Mouse (Mus musculus) lung, postnatal 0 days (tissue): Measurements from ENCODE around the gene Rp9. TPM values are rescaled to one million over a fixed set of nuclear protein-coding genes. Genes with fewer than 3 reads are reported as not detected.
A peak's percentile ranks its signal among the peaks of the same experiment; 100 is the strongest.
"Not testable (repeated sequence)": the region's sequence is repeated elsewhere in the genome, so short reads cannot be mapped to it uniquely, and the experiment has no call there.

Source experiments
- ATAC-seq: fragments of 200-750 bp; cut with Nextera tagmentation; 2 replicates; pipeline ENCODE4 v1.8.0; 2017; ENCODE audit warnings: moderate library complexity
- DNase-seq: peaks from one replicate; pipeline ENCODE4 v3.0.0-alpha.2; 2016; ENCODE audit warnings: low spot score
- H3K27ac ChIP-seq: fragments of 300-500 bp; sonication (generic); 2 replicates; pipeline ENCODE4 v1.5.1; 2014; ENCODE audit warnings: antibody characterized with exemption, mild to moderate bottlenecking, low read length, mixed read lengths
- H3K27me3 ChIP-seq: fragments of 300-500 bp; sonication (generic); replicated peaks from 2 replicates; pipeline ENCODE4 v1.6.1; 2014; ENCODE audit warnings: low read length, mixed read lengths; ENCODE audit not compliant: insufficient read depth
- H3K36me3 ChIP-seq: fragments of 300-500 bp; sonication (generic); 2 replicates; pipeline ENCODE4 v1.6.1; 2014; ENCODE audit warnings: low read length, mixed read lengths; ENCODE audit not compliant: insufficient read depth
- H3K4me1 ChIP-seq: fragments of 300-500 bp; sonication (generic); 2 replicates; pipeline ENCODE4 v1.6.1; 2014; ENCODE audit warnings: antibody characterized with exemption, low read depth, low read length, mixed read lengths; ENCODE audit not compliant: insufficient read depth
- H3K4me2 ChIP-seq: fragments of 300-500 bp; sonication (generic); replicated peaks from 2 replicates; pipeline ENCODE4 v1.6.1; 2014; ENCODE audit warnings: low read depth, mild to moderate bottlenecking, low read length, moderate library complexity, mixed read lengths
- H3K4me3 ChIP-seq: fragments of 300-500 bp; sonication (generic); 2 replicates; pipeline ENCODE4 v1.5.1; 2014; ENCODE audit warnings: low read depth, low read length
- H3K9ac ChIP-seq: fragments of 300-500 bp; sonication (generic); replicated peaks from 2 replicates; pipeline ENCODE4 v1.6.1; 2014; ENCODE audit warnings: low read depth, mild to moderate bottlenecking
- H3K9me3 ChIP-seq: fragments of 300-500 bp; sonication (generic); 2 replicates; pipeline ENCODE4 v1.6.1; 2016; ENCODE audit warnings: low read length, mixed read lengths
- CTCF ChIP-seq: IDR thresholded peaks from 2 replicates; pipeline ENCODE4 v1.5.1; 2016; ENCODE audit warnings: antibody characterized with exemption, mild to moderate bottlenecking
- EP300 ChIP-seq: IDR thresholded peaks from 2 replicates; pipeline ENCODE4 v1.6.1; 2016; ENCODE audit warnings: antibody characterized with exemption, mild to moderate bottlenecking, control low read depth
- WGBS: fragments of 180-500 bp; shearing (Covaris S2); extraction: QIAGEN DNeasy Blood & Tissue Kit; methylation state at CpG from one replicate; pipeline ENCODE4 v1.1.7; 2014; 5-methylcytosine and 5-hydroxymethylcytosine counted together
- polyA plus RNA-seq: library from polyadenylated mRNA; unstranded; fragments of >200 nt; fragmentation: Nextera tagmentation; extraction: Ambion mirVana; gene quantifications from 2 replicates; pipeline ENCODE4 v1.2.1, GENCODE M21; 2015

Gene Rp9
- polyA plus RNA-seq, 1 experiment from 2014 or later = 68.1 TPM

- Histone ChIP-seq H3K36me3 (no peaks in the 10 kb centered on the region), H3K27ac (no peak overlapping the region), H3K4me3 (no peak overlapping the region), H3K27me3 (no peaks in the 10 kb centered on the region), H3K9me3 (no peaks in the 10 kb centered on the region), H3K9ac (no peak overlapping the region), H3K4me1 (no peaks in the 10 kb centered on the region), H3K4me2 (no peak overlapping the region)
- no peak for TF ChIP-seq CTCF
- ATAC-seq = no peak
- no peak for DNase-seq
- WGBS = 43% methylated on average over 6 of the region's 6 CpGs
These were observed 52.0 kb downstream of the Rp9 start for GRCm38 (mm10) chr9:22417547-22417946.

- no peak for TF ChIP-seq CTCF
- no peak for TF ChIP-seq EP300
- no peaks in the 10 kb centered on the region for H3K36me3 ChIP-seq
- peaks cover 3% of the 10 kb centered on the region; the same call in 1 of the 2 replicates for H3K4me1 ChIP-seq
- H3K27ac ChIP-seq = no peak overlapping the region
- no peak overlapping the region for H3K4me3 ChIP-seq
- 76% methylated on average over 3 of the region's 3 CpGs for WGBS
- H3K4me2 ChIP-seq = no peak overlapping the region
- no peak for ATAC-seq
- no peaks in the 10 kb centered on the region for H3K9me3 ChIP-seq
- no peaks in the 10 kb centered on the region for H3K27me3 ChIP-seq
- DNase-seq = no peak
- H3K9ac ChIP-seq = no peak overlapping the region
These were observed 53.4 kb downstream of the Rp9 start for GRCm38 (mm10) chr9:22416187-22416586.

- no peaks in the 10 kb centered on the region for H3K27me3 ChIP-seq
- peak within 1 kb of the TSS; percentile 34; the same call in 1 of the 2 replicates for H3K9ac ChIP-seq
- peaks cover 3% of the 10 kb centered on the region; the same call in 1 of the 2 replicates for H3K4me1 ChIP-seq
- H3K4me3 ChIP-seq = peak within 1 kb of the TSS; percentile 50
- H3K9me3 ChIP-seq = no peaks in the 10 kb centered on the region
- under 1% methylated on average over 43 of the region's 43 CpGs for WGBS
- H3K4me2 ChIP-seq = peak within 1 kb of the TSS; percentile 81
- DNase-seq (peak; percentile 98), ATAC-seq (peak; percentile 99)
- H3K27ac ChIP-seq = no peak within 1 kb of the TSS
- no peaks in the 10 kb centered on the region for H3K36me3 ChIP-seq
- peak; percentile 99 for TF ChIP-seq CTCF
- TF ChIP-seq EP300 = no peak
These were observed 58.3 kb downstream of the Rp9 start, which contains the start of gene 9530077C05Rik for GRCm38 (mm10) chr9:22411002-22411857. Gene 9530077C05Rik, plus strand, starts transcription at chr9:22411513.

- Histone ChIP-seq H3K36me3 (no peaks in the 10 kb centered on the region), H3K9ac (no peak overlapping the region), H3K9me3 (no peaks in the 10 kb centered on the region), H3K4me1 (peaks cover 3% of the 10 kb centered on the region; the same call in 1 of the 2 replicates), H3K27me3 (no peaks in the 10 kb centered on the region), H3K4me2 (no peak overlapping the region), H3K4me3 (no peak overlapping the region), H3K27ac (no peak overlapping the region)
- ATAC-seq = no peak
- WGBS = 69% methylated on average over 7 of the region's 7 CpGs
- DNase-seq = no peak
- TF ChIP-seq EP300 = no peak
- TF ChIP-seq CTCF = peak; percentile 31
These were observed 60.0 kb downstream of the Rp9 start for GRCm38 (mm10) chr9:22409501-22409900.

GRCm38 (mm10) chr9:22408344-22408743, 61.2 kb downstream of the Rp9 start:
- TF ChIP-seq CTCF = peak; percentile 57
- not testable (repeated sequence) for H3K27ac ChIP-seq, H3K9me3 ChIP-seq, H3K4me1 ChIP-seq, H3K4me3 ChIP-seq, H3K27me3 ChIP-seq, H3K4me2 ChIP-seq, ATAC-seq, H3K36me3 ChIP-seq, H3K9ac ChIP-seq
- 9% methylated on average over 4 of the region's 4 CpGs for WGBS
- peak; percentile 44 for DNase-seq

- not testable (repeated sequence) for H3K4me2 ChIP-seq, H3K27me3 ChIP-seq, H3K4me3 ChIP-seq, H3K36me3 ChIP-seq, H3K27ac ChIP-seq, DNase-seq, H3K4me1 ChIP-seq, H3K9me3 ChIP-seq, H3K9ac ChIP-seq, ATAC-seq
- WGBS = 93% methylated on average over 4 of the region's 4 CpGs
These were observed 61.9 kb downstream of the Rp9 start for GRCm38 (mm10) chr9:22407633-22408032.
